Mouse (Mus musculus) heart, adult 18-20 months (tissue): ENCODE measurements around the gene Pld4. TPM values are rescaled to one million over a fixed set of nuclear protein-coding genes. Genes with fewer than 3 reads are reported as not detected.
A peak's percentile ranks its signal among the peaks of the same experiment; 100 is the strongest.

Experiments
- DNase-seq, 2 experiments: peaks; one replicate each; pipeline ENCODE4 v3.0.0; 2021 to 2022; ENCODE audit warnings: mixed read lengths in 1 of 2
- long read RNA-seq, 2 experiments: library from polyadenylated mRNA; stranded (forward); transcript quantifications; one replicate each; pipeline ENCODE4 v2.0.0; 2021
- total RNA-seq, 2 experiments: library from RNA; stranded (reverse); gene quantifications; 2 replicates each; pipeline ENCODE4 v1.2.3; 2021

Gene Pld4
- total RNA-seq: 1 to 10 TPM; 6.0 to 7.8 TPM
- long read RNA-seq, experiment 1, transcript Pld4-201 (11 exons, 1,982 nt): major isoform, 7 of 18 reads
- long read RNA-seq, experiment 1, partial matches to known transcripts: 1 of 18 reads
- long read RNA-seq, experiment 1, other reads (novel, unspliced or antisense): 10 of 18 reads
- long read RNA-seq, experiment 2, transcript Pld4-201 (11 exons, 1,982 nt): major isoform, 5 of 12 reads
- long read RNA-seq, experiment 2, partial matches to known transcripts: 0 of 12 reads
- long read RNA-seq, experiment 2, other reads (novel, unspliced or antisense): 7 of 12 reads

DNA sequence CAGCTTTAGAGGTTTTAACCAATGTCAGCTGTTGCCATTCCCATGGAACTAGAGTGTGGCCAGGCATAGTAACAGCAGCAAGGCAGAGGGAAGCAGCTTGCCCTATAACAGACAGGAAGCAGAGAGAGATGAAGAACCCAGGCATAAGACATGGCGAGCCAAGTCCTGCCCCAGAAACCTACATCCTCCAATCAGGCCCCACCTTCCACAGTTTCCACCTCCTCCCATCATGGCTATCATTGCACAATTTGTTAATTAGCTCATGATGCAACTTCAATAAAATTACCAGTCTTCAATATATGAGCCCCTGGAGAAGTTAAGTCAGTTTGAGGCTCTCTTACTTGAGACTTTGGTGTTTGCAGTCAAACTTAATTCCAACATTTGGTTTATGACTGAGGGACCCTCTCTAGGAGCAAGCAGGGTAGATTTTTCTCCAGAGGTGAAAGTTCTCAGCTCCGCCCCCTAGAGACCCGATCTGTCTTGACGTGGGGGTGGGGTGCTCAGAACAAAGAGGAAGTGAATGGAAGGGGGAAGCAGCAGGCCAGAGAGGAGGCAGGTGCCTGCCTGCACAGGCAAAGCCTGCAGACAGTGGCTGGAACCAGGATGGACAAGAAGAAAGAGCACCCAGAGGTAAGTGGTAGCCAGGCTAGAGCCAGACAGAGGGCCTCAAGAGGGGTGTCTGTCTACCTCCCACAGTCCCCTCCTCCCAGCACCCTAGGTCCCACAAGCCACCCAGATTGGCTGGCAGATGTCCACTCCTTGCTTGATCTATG is at the start of gene Pld4:
TSS of gene Pld4 (plus strand) at position 502 of the 773 bp plus-strand sequence.
- peak in 1 of 2 experiments; percentile 62 for DNase-seq

DNA sequence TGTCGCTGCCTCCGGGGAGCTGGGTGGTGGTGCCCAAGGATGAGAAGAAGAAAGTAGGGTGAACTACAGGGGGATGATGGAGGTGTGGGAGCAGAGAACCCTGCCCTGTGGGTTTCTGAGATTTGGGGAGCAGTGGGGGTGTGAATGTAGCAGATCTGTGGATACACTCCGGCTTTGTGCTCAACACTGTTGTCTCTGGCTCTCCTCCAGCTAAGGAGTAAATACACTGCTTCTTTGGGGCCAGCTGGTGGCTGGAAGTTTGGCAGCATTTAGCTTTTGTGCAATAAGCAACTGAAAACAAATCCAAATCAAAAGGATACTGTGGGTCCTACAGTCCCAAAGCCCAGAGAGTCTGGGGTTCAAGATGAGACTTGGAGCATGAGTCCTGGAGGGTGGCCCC is 46.5 kb upstream of the Pld4 start:
- DNase-seq: peak; percentile 56 to 58

DNA sequence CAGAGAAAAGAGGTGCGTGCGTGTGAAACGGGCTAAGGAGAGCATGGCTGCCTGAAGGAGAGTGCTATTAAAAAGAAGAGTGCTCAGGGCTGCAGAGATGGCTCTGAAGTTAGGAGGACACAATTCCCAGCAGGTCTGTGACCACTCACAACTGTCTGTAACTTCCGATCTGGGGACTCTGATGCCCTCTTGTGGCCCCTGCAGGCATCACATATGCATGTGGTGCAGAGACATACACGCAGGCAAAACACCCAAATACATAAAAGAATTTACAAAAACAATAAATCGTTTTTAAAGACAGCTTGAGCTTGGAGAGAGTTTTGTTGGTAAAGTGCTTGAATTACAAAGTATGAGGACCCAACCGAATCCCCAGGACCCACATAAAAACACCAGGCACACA is 43.3 kb upstream of the Pld4 start:
- peak; percentile 37 to 51 for DNase-seq

DNA sequence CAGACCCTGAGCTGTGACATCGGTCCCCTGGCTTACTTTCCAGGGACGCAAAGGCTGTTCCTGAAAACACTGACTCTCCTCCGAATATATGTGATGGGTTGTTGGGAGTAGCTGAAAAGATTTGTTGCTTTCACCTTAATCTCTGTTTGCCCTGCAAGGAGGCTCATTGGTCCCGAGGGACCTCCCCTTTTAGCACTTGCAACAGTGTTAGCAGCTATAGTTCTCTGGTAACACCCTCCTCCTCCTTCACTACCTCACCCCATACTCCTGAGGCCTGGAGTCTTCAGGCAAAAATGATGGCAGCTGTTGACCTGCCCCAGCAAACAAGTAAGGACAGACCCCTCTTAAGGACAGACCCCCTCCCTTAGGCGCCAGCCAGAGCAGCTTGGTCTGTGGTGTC is 41.5 kb upstream of the Pld4 start:
- no peak for DNase-seq

DNA sequence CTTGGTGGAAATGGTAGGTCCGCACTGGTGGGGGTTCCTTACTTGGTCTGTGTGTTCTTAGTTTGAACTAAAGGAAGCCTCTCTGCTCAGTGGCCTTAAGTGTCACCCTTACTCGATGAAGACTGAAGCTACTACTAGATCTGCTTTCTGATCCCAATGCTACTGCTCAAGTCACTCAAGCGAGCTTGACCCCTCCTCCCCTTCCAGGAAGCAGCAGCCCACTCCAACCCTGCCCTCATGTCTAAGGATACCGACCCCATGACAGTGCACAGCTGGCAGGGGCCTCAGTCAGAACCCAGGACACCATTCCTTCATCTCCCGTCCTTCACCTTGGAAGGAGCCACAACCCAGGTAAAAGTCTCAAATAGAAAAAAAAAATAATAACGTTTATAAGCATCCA is 40.2 kb upstream of the Pld4 start, which contains the start of gene Cep170b:
TSS of gene Cep170b (plus strand) at position 240 of the 400 bp plus-strand sequence.
- DNase-seq: no peak

DNA sequence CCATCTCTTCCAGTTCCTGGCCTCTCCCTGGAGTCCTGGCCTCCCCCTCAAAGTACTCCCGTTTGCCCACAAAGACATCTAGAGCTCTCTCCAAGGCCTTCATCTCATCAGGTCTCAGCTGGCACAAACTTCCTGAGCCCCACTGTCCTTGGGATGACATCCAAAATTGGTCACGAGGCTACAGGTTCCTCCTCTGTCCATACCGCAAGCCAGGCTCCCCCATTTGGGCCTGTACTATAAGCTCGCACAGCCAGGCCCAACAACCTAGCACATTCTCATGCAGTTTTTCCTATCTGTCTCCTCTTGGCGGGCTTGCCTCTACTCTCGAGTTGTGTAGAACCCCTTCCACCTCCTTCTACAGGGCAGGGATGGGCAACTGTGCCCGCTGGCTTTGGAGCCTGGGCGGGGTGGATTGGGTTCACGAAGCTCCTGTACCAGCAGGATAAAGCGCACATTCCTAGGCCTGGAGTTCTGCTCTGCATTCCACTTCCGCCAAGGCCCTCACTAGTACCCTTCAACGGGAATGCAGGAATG is 39.5 kb upstream of the Pld4 start:
- peak in 1 of 2 experiments; percentile 20 for DNase-seq

DNA sequence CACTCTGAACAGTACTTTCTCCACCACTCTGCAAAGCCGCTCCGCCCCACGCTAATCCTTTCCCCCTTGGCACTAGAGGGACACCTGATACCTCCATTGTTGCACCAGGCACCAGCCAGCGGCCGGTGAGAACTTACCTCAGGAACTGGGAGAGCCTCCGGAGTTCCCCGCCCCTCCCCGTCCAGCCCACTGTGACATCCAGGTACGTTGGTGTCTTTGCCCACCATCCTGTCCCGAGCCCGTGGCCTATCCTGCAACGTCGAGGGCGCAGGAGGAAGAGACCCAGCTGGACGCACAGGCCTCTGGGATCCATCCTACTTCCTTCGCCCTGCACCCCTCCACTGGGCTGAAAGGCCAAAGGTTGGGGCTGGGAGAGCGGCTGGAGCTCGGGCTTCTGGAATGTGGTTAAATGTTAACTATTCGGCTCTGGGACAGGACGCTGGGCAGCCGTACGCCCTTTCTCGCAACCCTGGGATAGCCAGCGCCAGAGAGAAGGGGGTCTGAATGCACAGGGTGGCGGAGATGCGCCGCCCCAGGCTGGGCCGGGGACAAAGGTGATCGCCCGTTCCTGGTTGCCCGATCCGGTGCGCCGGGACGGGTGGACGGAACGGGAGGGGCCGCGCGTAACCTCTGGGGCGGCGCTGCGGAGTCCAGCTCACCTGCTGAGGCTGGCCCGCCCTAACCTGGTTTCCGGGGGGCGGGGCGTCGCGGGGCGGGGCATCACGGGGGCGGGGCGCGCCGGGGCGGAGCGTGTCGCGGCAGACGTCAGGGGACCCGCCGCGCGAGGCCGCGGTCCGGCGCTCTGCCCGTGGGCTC is 38.8 kb upstream of the Pld4 start:
- peak; percentile 37 to 44 for DNase-seq

DNA sequence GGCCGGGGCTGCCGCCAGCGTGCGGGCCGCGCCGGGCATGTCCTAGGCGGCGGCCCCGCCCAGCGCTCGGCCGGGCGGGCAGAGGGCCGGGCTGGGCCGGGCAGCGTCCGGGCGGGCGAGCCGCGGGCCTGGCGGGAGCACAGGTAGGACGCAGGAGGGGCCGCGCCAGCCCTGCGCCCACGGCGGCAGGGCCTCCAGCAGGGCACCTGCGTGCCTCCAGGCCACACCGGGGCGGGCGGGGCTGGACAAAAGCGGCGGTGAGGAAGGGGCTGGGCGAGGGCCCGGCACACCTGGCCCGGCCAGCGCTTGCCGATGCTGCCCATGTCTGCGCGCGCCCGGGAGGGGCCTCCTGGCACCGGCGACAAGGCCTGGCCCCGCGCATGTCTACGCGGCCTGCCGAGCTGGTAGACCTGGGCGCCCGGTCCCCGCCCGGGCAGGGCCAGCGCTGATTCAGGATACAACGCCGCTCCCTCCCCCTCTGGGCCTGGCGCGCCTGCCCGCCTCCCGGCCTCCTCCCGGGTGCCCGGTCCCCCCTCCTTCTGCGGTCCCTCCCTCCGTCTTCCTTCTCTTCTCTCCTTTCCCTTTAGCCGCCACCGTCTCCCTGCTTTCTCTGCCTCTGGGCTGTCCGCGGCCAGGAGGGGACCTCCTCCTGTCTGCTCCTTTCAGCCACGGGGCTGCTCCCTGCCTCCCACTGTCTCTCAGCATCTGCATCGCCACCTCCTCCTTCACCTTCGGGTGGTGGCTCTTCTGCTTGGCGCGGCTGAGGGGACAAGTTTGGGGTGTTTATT is 38.0 kb upstream of the Pld4 start:
- peak; percentile 54 to 62 for DNase-seq

DNA sequence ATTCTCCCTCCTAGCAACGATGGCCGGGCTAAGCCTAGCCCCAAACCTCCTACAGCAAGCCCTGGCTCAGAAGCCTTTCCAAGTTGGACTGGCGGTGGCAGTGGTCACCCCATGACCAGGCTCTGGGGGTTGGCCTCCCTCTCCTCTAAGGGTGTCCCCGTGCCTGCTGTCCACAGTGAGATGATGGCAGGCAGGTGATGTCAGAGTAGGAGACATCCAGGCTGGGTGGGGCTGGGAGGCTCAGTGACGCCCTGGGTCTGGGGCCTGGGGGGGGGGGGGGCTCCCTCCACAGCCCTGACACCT is 37.5 kb upstream of the Pld4 start:
- DNase-seq: no peak

DNA sequence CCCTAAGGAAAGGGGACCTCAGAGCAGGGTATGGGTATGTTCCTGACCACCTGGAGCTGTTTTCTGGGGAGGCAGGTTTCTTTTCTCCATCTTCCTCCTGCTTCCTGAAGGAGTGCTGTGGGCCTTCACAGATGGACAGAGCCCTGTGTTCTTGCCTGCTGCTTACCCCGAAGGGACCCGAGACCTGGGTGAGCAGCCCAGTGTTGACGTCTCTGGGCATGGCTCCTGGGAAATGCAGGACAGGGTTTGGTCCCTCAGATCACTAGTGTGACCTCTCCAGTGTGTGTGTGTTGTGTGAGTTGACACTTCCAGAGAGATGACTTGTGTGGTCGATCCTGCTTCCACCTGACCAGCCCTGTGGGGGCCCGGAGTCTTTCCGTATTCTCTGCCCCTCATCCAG is 37.0 kb upstream of the Pld4 start:
- no peak for DNase-seq

DNA sequence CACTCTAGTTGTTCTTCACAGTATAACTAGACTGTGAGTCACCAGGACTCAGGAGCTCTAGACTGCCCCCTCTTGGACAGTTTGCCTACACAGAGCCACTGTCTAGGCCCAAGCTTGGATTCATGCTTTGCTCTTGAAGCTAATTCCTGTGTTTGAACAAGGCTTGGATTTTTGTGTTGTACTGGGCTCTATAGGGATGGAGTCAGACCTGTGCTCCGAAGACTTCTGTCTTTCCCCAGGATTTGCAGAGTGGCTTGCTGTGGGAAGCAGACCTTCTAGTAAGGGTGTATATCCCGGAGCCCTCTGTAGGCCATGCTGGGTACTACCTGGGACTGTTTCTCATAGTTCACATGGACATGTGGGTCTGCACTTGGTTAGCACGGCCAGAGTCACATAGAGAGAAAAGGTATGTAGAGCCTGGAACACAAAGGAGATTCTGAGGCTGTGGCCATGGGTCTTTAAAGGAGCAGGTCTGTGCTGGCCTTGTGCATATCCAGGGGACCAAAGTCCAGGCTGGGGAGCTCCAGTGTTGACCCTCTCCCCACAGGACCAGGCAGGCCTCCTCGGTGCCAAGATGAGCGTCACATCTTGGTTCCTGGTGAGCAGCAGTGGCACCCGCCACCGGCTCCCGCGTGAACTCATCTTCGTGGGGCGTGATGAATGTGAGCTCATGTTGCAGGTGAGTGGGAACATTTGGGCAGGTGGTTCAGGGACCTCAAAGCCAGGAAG is 36.2 kb upstream of the Pld4 start:
- DNase-seq: peak; percentile 63 to 81

DNA sequence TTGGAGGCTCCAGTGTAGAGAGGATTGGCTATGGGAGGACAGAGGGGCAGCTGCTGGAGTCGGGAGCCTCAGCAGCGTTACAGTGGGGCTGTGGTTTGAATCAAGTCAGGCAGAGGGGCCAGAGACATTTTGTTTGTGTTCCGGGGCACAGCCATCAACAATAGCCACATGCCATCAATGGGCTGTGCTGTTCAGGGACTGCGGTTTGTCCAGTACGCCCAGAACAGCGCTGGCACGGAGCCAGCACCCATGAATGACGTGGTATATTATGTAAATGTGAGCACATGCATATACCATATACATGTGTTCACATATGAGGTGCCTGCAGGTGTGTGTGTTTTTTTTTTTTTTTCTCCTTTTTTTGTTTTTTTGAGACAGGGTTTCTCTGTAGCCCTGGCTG is 32.7 kb upstream of the Pld4 start:
- DNase-seq: no peak

DNA sequence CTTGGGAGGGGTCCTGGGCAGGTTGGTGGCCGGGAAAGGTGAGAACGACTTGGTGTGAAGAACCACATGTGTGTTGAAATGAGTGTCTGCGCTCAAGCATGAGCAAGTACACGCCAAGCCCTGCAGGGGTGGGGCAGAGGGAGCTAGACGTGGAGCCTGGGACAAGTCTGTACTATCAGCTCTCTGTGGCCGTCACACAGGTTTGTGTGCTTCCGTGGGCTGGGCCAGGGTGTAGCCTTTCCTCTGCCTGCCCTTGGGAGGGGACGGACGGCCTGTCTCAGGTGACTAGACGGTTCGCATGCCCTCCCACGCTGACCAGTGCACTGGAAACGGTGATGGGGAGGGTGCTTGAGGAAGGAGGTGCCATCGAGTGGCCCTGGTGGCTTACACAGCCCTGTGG is 29.6 kb upstream of the Pld4 start:
- DNase-seq: no peak

DNA sequence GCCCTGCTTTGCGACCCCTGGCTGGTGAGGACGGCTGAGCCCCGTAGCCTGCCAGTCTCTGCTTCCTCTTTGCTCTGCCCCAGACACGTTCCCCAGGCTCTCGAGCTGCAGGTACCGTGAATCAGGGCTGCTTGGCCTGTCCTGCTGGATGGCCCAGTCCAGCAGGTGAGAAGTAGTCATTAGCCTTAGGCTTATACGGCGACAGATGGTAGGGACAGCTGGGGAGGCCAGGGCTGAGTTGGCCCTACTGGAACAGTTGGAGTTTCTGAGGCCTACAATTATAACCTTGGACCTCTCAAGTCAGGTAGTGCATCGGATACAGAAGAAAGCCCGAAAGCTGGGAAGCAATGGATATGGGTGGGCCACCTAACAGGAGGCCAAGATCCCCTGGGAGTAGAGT is 27.9 kb upstream of the Pld4 start:
- no peak for DNase-seq

DNA sequence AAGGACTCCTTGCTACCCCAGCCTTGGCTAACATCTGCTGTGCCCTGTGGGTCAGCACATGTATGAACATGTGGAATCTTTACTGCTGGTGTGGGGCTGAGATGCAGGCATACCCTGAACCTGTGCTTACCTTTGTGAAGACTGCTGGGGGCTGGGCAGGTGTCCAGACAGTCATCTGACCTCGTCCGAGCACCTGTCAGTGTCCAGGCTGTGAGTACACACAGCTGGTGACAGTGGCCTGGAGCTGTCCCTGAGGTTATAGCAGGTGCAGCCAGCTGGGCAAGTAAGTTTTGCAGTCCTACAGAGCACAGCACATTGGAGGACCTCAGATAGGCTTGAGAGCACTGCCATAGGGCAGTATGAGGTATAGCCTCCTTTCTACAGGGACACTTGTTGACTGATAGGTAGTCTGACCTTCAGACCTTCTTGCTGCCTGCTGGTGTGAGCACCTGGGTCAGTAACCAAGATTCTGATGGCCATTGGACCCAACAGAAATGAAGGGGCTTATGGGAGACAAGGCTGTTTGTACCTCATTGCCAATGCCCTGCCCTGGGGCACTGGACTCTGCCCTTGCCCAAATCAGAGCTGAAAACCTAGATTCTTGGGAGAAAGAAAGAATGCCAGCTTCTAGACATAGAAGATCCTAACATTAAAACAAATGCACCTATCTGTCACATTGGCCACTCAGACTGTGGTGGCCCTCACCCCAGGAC is 26.2 kb upstream of the Pld4 start:
- DNase-seq: no peak

DNA sequence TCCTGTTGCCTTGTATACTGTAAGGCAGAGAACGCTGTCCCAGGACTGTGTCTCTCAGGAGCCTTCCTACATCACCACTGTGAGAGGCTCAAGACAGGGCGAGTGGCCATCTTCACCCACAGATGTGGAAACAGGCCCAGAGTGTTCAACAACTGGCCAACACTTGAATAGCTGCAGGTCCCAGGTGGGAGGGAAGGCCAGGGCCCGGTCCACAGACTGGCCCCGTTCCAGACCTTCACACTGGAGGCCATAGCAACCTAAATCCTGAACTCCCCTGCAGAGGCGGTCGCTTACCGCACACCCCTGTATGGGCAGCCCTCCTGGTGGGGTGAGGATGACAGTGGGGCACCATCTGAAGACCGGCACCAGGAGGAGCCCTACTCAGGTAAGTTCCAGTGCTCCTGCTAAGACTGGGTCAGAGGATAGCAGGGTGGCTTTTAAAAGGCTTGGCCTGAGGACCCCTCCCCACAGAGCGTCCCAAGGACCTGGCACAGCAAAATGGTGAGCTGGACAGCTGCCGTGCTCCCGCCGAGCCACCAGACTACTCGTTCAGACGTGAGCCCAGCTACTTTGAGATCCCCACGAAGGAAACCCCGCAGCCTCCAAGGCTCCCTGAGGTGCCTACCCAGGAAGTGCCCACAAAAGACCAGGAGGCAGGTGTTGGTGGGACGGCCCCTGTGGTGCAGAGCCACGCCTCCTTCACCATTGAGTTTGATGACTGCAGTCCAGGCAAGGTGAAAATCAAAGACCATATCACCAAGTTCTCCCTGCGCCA is 25.4 kb upstream of the Pld4 start:
- DNase-seq: no peak

DNA sequence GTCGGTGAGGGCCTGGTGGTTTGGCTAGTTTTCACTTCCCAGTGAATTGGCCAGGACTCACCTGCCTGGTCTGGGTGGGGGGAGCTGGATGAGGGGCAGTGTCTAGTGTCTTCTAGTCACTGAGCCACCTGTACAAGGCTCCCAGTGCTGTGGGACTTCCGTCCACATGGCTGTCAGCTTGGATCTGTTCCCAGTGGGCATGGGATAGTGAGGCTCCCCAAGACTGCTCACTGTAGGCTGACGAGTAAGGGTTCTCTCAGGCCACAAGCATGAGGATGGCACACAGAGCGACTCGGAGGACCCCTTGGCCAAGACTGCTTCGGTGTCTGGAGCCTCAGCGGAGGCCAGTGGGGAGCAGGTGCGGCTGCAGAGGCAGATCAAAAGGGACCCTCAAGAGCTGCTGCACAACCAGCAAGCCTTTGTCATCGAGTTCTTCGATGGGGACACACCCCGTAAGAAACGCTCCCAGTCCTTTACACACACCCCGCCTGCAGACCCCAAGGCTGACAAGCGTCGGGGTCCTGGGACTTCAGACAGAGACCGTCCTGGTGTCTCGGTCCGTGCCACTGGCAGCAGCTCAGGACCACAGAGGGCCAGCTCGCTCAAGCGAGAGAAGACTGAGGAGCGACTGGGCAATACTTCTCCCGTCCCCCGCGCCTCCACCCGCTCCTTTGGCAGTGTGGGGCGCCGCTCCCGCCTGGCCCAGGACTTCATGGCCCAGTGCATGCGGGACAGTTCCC is 24.4 kb upstream of the Pld4 start:
- DNase-seq: no peak

DNA sequence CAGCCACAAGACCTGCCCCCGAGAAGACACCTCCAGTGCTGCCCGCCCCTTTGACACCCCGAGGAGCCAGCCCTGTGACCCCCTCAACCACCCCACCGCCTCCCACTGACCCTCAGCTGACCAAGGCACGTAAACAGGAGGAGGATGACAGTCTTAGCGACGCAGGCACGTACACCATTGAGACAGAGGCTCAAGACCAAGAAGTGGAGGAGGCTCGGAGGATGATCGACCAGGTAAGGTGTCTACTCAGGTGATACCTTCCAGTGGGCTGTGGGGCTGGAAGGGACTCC is 23.9 kb upstream of the Pld4 start:
- no peak for DNase-seq

DNA sequence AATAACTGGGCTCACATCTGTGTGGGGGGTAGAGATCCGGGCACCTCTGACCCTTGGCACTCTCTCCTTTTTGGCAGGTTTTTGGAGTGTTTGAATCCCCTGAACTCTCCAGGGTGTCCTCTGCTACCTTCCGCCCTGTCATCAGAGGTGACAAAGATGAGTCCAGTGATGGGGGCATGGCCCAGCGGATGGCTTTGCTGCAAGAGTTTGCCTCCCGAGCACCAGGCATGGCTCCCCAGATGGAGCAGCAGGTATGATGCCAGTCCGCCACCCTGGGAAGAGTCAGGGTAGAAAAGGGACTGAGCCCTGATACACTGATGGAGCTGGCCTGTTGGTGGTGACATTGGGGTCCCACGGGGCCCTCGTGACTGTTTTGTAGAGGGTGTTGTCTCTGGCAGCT is 23.4 kb upstream of the Pld4 start:
- DNase-seq: no peak
